Mouse (Mus musculus) hindbrain, embryonic 16.5 days (tissue): ENCODE measurements around the gene Cntn2. TPM values are rescaled to one million over a fixed set of nuclear protein-coding genes. Genes with fewer than 3 reads are reported as not detected.

Experiments used
- ATAC-seq: fragments of 200-750 bp; cut with Nextera tagmentation; 2 replicates; pipeline ENCODE4 v1.8.0; 2017; ENCODE audit warnings: moderate TSS enrichment, moderate library complexity
- H3K27ac ChIP-seq: fragments of 300-500 bp; sonication (generic); 2 replicates; pipeline ENCODE4 v1.5.1; 2014; ENCODE audit warnings: low read depth, mild to moderate bottlenecking, control low read depth, low read length, moderate library complexity
- H3K27me3 ChIP-seq: fragments of 300-500 bp; sonication (generic); replicated peaks from 2 replicates; pipeline ENCODE4 v1.6.1; 2014; ENCODE audit warnings: low read length; ENCODE audit not compliant: control insufficient read depth, insufficient read depth
- H3K36me3 ChIP-seq: fragments of 300-500 bp; sonication (generic); 2 replicates; pipeline ENCODE4 v1.6.1; 2014; ENCODE audit warnings: mild to moderate bottlenecking, low read length, moderate library complexity, mixed read lengths; ENCODE audit not compliant: control insufficient read depth, insufficient read depth
- H3K4me1 ChIP-seq: fragments of 300-500 bp; sonication (generic); 2 replicates; pipeline ENCODE4 v1.6.1; 2014; ENCODE audit warnings: low read depth, low read length; ENCODE audit not compliant: control insufficient read depth, insufficient read depth
- H3K4me2 ChIP-seq: fragments of 300-500 bp; sonication (generic); 2 replicates; pipeline ENCODE4 v1.6.1; 2014; ENCODE audit warnings: mild to moderate bottlenecking, low read length, control low read depth, moderate library complexity
- H3K4me3 ChIP-seq: fragments of 300-500 bp; sonication (generic); 2 replicates; pipeline ENCODE4 v1.5.1; 2014; ENCODE audit warnings: mild to moderate bottlenecking, low read length, control low read depth, moderate library complexity
- H3K9ac ChIP-seq: fragments of 300-500 bp; sonication (generic); 2 replicates; pipeline ENCODE4 v1.6.1; 2014; ENCODE audit warnings: low read depth, mild to moderate bottlenecking, control low read depth, low read length, moderate library complexity
- H3K9me3 ChIP-seq: fragments of 300-500 bp; sonication (generic); 2 replicates; pipeline ENCODE4 v1.6.1; 2014; ENCODE audit warnings: mild to moderate bottlenecking, low read length, moderate library complexity; ENCODE audit not compliant: control insufficient read depth
- WGBS: fragments of 180-500 bp; shearing (Covaris S2); extraction: QIAGEN DNeasy Blood & Tissue Kit; methylation state at CpG from one replicate; pipeline ENCODE4 v1.1.7; 2014; 5-methylcytosine and 5-hydroxymethylcytosine counted together
- polyA plus RNA-seq: library from polyadenylated mRNA; unstranded; fragments of >200 nt; fragmentation: Nextera tagmentation; extraction: Ambion mirVana; gene quantifications from 2 replicates; pipeline ENCODE4 v1.2.1, GENCODE M21; 2015

Cntn2 gene
- polyA plus RNA-seq, 1 experiment from 2014 or later = 24.3 TPM

DNA sequence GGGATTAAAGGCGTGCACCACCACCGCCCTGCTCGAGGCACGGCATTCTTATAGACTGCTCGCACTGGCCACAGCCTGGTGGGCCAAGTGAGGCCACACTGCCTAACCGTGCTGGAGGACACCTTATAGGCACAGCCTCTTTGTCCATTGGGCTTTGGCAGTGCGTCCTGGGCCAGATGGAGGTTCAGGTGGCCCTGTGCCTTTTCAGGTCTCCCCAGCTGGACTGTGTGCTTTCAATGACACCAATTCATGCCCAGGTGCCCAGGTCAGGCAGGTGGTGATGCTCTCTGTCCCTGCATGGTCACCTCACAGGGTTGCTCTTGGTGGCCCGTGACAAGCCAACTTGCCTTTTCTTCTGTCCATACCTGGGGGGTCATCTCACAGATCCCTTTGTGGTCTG is 33.8 kb upstream of the Cntn2 start:
- no peak for ATAC-seq
- no peak overlapping the region for H3K4me3 ChIP-seq
- no peak overlapping the region for H3K27ac ChIP-seq
- no peaks in the 10 kb centered on the region for H3K27me3 ChIP-seq
- no peak overlapping the region for H3K4me2 ChIP-seq
- no peaks in the 10 kb centered on the region for H3K9me3 ChIP-seq
- peaks cover 5% of the 10 kb centered on the region for H3K36me3 ChIP-seq
- 94% methylated on average over 8 of the region's 8 CpGs for WGBS
- H3K9ac ChIP-seq = no peak overlapping the region
- H3K4me1 ChIP-seq = peaks cover 4% of the 10 kb centered on the region

DNA sequence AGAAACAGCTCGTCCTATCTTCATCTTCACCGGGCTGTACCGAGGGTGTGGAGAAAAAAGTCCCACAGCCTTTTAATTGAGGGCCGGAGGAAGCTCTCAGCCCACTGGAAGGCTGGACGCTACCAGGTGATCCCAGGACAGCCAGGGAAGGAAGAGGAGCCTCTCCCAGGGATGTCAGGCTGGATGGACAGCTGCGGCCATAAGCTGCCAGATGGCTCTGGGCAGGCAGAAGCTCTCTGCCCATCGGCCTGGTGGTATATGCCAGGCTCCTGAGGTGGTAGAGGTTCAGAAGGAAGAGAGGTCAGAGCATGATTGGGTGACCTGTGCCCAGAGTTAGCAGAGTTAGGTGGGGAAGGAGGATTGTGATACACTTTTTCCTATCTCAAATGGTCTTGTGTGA is 29.8 kb upstream of the Cntn2 start:
- peaks cover 5% of the 10 kb centered on the region for H3K36me3 ChIP-seq
- peaks cover 2% of the 10 kb centered on the region; the same call in 1 of the 2 replicates for H3K4me1 ChIP-seq
- no peak overlapping the region for H3K9ac ChIP-seq
- no peak overlapping the region for H3K27ac ChIP-seq
- H3K4me3 ChIP-seq = no peak overlapping the region
- no peaks in the 10 kb centered on the region for H3K27me3 ChIP-seq
- H3K9me3 ChIP-seq = no peaks in the 10 kb centered on the region
- WGBS = 90% methylated on average over 7 of the region's 7 CpGs
- H3K4me2 ChIP-seq = no peak overlapping the region
- no peak for ATAC-seq

DNA sequence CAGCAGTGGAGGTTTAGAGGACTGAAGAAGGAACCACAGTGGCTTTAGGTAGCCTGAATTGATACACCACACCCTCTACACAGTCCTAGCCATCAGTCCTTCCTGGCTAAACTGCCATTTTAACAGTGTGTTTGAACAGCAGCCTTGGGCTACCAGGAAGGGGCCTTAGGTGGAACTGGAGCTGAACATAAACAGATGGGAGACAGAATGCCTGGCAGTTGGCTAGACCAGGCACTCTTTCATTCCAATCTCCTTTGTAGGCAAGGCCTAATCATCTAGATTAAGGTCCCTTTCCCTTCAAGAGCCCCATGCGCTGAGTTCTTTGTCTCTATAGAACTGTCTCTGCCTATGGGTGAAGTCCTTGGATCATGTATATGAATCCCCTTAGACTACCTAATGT is 28.6 kb upstream of the Cntn2 start:
- Histone ChIP-seq H3K9me3 (no peaks in the 10 kb centered on the region), H3K9ac (no peak overlapping the region), H3K27ac (no peak overlapping the region), H3K4me2 (no peak overlapping the region), H3K4me3 (no peak overlapping the region), H3K4me1 (peaks cover 2% of the 10 kb centered on the region; the same call in 1 of the 2 replicates), H3K27me3 (no peaks in the 10 kb centered on the region), H3K36me3 (peaks cover 5% of the 10 kb centered on the region)
- WGBS = 92% methylated on average over 1 of the region's 1 CpGs
- no peak for ATAC-seq

DNA sequence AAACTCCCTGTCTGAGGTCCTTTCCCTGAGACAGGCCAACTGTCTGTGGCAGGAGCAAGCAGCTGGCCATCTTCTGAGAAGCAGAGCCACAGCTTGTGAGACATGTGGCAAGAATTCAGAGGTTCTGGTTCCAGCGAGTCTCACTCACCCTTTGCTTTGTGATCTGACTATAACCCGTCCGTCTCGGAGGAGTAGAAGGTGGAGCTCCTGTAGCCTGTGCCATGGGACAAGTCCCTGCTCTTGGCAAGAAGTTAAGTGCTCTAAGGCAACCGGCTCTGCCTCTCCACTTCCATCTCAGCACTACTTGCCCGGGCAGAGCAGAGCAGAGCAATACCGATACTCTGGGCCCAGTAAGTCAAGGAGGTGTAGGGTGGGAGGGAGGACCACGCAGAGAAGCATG is 27.9 kb upstream of the Cntn2 start:
- Histone ChIP-seq H3K4me1 (peaks cover 2% of the 10 kb centered on the region; the same call in 1 of the 2 replicates), H3K4me3 (no peak overlapping the region), H3K4me2 (no peak overlapping the region), H3K9ac (no peak overlapping the region), H3K27me3 (no peaks in the 10 kb centered on the region), H3K27ac (no peak overlapping the region), H3K9me3 (no peaks in the 10 kb centered on the region), H3K36me3 (peaks cover 5% of the 10 kb centered on the region; the same call in 1 of the 2 replicates)
- ATAC-seq = no peak
- 88% methylated on average over 8 of the region's 8 CpGs for WGBS

DNA sequence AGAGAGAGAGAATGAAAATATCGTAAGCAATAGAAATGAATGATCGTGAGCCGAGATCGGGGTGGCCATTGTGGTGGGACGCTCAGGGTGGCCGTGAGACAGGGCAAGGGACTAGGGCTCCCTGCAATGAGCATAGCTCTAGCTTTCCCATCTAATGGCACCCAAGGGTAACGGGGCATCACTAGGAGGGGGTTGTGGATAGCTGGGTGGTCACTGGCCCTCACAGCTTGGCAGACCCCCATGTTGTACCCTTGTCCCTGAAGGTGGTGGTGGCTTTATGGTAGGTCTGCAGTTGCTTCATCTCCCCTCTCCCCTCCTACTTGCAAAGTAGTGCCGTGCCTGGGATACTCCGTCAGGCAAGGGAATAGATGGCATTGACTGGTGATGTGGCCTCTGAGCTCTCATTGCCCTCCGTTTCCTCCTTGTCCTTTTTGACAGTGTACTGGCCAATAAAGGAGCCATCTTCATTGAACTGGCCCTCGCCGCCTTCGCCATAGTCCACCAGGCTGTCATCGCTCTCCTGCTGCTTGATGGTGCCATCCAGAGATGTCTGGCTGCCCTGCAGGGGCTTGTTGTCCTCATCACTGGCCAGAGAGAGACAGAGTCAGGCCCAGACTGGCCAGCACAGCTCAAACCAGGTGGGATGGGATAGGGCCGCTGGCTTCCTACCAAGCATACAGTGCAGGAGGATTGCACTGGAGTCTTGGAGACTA is 27.2 kb upstream of the Cntn2 start:
- Histone ChIP-seq H3K27ac (peak overlapping the region; percentile 44), H3K27me3 (no peaks in the 10 kb centered on the region), H3K36me3 (peaks cover 3% of the 10 kb centered on the region; the same call in 1 of the 2 replicates), H3K4me1 (peaks cover 2% of the 10 kb centered on the region; the same call in 1 of the 2 replicates), H3K9ac (no peak overlapping the region), H3K9me3 (no peaks in the 10 kb centered on the region), H3K4me3 (no peak overlapping the region), H3K4me2 (no peak overlapping the region)
- no peak for ATAC-seq
- WGBS = 80% methylated on average over 15 of the region's 15 CpGs

DNA sequence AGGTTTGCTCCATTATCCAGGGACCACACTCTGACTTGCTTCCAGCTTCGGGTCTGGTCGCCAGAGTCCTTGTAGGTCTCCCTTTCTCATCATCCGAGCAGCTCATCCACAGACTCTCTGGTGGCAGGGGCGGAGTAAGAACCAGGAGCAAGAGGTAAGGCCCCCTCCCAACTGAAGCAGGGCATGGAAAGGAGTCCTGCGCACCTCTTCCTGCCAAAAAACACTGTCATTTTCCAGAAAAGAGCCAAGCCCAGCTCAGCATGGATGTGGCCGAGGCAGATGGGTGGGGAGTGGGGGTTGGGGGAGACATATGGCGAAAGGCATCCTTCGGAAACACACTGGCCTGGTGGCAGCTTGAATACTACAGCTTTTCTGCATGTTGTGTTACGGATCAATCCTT is 26.5 kb upstream of the Cntn2 start:
- H3K9me3 ChIP-seq = no peaks in the 10 kb centered on the region
- peaks cover 2% of the 10 kb centered on the region; the same call in 1 of the 2 replicates for H3K4me1 ChIP-seq
- peak overlapping the region; percentile 68 for H3K27ac ChIP-seq
- no peak overlapping the region for H3K4me3 ChIP-seq
- peak; percentile 12; the same call in 1 of the 2 replicates for ATAC-seq
- 54% methylated on average over 9 of the region's 9 CpGs for WGBS
- H3K27me3 ChIP-seq = no peaks in the 10 kb centered on the region
- peaks cover 3% of the 10 kb centered on the region; the same call in 1 of the 2 replicates for H3K36me3 ChIP-seq
- no peak overlapping the region for H3K4me2 ChIP-seq
- H3K9ac ChIP-seq = peak overlapping the region; percentile 9; the same call in 1 of the 2 replicates

DNA sequence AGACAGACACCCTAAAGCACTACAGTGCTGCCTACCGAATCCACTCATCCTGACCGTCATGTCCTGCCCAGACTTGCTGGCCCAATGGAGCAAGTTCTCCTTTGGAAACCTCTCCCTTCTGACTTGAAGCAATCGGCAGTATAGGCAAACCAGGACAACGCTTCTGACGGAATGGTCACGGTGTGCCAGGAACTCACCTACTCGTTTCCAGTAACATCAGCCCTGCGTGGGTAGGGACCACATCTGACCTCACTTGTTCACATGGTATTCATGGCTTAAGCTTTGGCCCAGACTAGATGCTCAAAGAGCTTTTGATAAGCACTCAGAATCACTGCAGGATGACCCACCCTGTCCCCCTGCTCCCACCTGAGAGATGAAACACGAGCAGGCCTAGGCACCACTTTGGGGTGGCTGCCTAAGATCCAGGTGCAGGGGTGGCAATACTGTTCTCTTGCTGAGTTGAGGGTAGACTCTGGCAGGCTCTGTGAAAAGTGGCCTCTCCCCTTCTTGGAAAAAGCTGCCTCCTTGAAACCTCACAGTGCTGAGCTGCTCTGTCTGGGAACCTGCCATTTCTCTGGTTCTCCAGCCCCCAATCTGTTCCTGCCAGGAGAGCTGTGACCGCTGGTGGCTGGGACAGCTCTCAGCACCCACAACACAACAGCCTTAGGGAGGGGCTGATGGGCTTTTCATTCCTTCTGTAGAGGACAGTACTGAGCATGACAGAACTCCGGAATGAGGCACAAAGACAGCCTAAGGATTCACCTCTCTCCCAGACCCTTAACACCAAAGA is 24.5 kb upstream of the Cntn2 start:
- no peak overlapping the region for H3K4me2 ChIP-seq
- H3K4me1 ChIP-seq = peaks cover 5% of the 10 kb centered on the region
- no peaks in the 10 kb centered on the region for H3K27me3 ChIP-seq
- no peak for ATAC-seq
- no peaks in the 10 kb centered on the region for H3K36me3 ChIP-seq
- H3K4me3 ChIP-seq = no peak overlapping the region
- H3K27ac ChIP-seq = no peak overlapping the region
- no peaks in the 10 kb centered on the region for H3K9me3 ChIP-seq
- H3K9ac ChIP-seq = no peak overlapping the region
- WGBS = 77% methylated on average over 11 of the region's 11 CpGs

DNA sequence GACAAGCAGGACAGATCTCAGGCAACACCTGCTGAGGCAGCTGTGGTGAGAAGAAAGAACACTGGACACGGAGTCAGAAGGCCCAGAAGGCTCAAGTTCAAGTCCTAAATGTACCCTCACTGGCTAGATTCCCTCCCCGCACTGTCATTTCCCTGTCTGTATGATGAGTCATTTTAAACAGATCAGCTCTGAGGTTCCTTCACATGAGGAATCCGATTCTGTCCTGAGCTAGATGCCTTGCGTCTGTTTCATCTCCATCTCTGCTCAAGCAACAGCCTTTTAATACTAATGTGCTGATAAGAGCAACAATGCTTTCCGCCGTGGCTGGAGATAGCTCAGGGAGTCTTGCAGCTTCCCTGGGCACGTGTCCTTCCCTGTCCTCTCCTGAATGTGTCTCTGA is 22.7 kb upstream of the Cntn2 start:
- peak overlapping the region; percentile 61 for H3K27ac ChIP-seq
- no peak for ATAC-seq
- H3K9ac ChIP-seq = no peak overlapping the region
- no peaks in the 10 kb centered on the region for H3K9me3 ChIP-seq
- H3K4me3 ChIP-seq = no peak overlapping the region
- WGBS = 72% methylated on average over 7 of the region's 7 CpGs
- H3K4me1 ChIP-seq = peaks cover 12% of the 10 kb centered on the region
- no peaks in the 10 kb centered on the region for H3K36me3 ChIP-seq
- no peak overlapping the region for H3K4me2 ChIP-seq
- H3K27me3 ChIP-seq = no peaks in the 10 kb centered on the region

DNA sequence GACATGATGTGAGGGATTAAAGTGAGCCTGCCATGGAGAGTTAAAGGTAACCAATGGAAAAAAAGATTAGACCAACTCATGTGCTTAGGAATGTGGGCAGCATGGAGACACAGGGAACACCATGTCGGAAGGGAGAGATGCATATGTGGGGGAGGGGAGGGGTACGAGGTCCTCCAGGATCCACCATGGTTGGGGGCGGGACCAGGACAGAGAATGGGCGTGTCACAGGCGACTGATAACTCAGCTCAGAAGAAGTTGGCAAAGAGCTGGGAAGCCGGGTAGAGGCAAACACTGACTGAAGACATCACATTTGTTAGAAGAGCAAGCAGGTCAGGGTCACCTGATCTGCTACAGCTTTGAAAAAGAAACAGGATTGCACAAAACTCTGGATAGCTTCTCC is 21.9 kb upstream of the Cntn2 start:
- 33% methylated on average over 6 of the region's 6 CpGs for WGBS
- peaks cover 10% of the 10 kb centered on the region for H3K4me1 ChIP-seq

More for the DNA sequence above, 21.9 kb upstream of the Cntn2 start:
- ATAC-seq = no peak
- H3K4me3 ChIP-seq = no peak overlapping the region
- no peak overlapping the region for H3K27ac ChIP-seq
- H3K36me3 ChIP-seq = no peaks in the 10 kb centered on the region
- H3K9ac ChIP-seq = no peak overlapping the region
- no peaks in the 10 kb centered on the region for H3K27me3 ChIP-seq
- H3K4me2 ChIP-seq = no peak overlapping the region
- H3K9me3 ChIP-seq = no peaks in the 10 kb centered on the region
